Mouse (Mus musculus): ENCODE results near the gene Tlnrd1. TPM values are rescaled to one million over a fixed set of nuclear protein-coding genes. Genes with fewer than 3 reads are reported as not detected.

The Tlnrd1 gene
- polyA plus RNA-seq, 1 experiment, result 20.5 TPM

DNA sequence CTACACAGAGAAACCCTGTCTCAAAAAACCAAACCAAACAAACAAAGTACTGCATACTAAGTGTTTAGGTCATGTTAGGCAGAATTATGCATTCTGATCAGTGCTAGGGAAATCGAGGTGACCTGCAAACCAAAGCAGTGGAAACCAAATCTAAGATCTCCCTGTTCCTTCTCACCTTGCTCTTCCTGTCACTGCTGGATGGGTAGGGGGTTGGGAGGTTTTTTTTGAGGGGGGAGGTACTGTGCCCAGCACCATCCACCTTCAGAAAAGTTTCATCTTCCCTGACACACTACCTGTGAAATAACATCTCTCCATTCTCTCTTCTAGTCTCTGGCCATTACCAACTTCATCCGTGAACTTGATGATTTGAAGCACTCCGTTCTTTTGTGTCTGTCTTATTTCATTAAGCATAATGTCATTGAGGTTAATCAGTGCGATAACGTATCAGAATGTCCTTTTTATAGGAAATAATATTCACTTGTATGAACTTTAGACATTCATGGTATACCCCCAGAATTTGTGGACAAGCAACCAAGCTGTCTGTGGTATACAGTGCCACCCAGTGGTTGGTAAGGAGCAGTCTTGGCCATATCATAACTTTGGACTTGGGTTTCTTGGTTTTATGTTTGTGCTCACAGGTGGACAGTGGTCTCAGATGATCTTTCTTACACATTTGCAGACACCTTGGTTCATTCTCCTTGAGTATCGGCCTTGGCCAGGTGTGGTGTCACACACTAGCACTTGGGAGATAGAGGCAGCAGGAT lies 2.4 kb upstream of the Tlnrd1 start:
- TF ChIP-seq POLR2A (IDR thresholded peaks at IDR 0.05; ENCODE audit: extremely low read depth, insufficient read depth, low read length), result no peak
- TF ChIP-seq CTCF (IDR thresholded peaks at IDR 0.05; ENCODE audit: extremely low read depth, insufficient read depth, low read length), result peak; percentile 50
- Histone ChIP-seq H3K4me1 (ENCODE audit: control insufficient read depth, insufficient read depth, low read length) (peaks cover 5% of the 10 kb centered on the region), H3K27ac (ENCODE audit: insufficient read depth, low read length) (no peak overlapping the region), H3K4me3 (ENCODE audit: insufficient read depth, low read length) (no peak overlapping the region)

DNA sequence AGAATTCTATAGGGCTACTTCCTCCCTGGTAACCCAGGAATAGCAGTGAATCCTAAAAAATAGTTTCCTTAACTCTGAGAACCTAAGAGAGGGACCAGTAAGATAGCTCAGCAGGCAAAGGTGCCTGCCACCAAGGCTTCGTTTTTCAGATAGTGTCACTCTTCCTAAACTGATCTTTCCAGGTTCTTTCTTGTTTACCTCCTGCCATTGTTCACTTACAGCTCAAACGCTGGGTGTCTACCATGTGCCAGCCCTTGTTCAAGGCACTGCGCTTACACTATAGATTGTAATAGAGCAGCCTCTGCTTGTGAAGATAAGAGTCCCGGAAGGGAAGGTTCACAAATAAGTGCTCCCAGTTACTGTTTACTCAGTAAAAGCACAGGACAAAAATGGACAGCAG lies 1.7 kb upstream of the Tlnrd1 start:
- TF ChIP-seq POLR2A (IDR thresholded peaks at IDR 0.05; ENCODE audit: extremely low read depth, insufficient read depth, low read length) (no peak), CTCF (IDR thresholded peaks at IDR 0.05; ENCODE audit: extremely low read depth, insufficient read depth, low read length) (no peak)
- Histone ChIP-seq H3K4me1 (ENCODE audit: control insufficient read depth, insufficient read depth, low read length) (peaks cover 5% of the 10 kb centered on the region), H3K27ac (ENCODE audit: insufficient read depth, low read length) (no peak overlapping the region), H3K4me3 (ENCODE audit: insufficient read depth, low read length) (no peak overlapping the region)

DNA sequence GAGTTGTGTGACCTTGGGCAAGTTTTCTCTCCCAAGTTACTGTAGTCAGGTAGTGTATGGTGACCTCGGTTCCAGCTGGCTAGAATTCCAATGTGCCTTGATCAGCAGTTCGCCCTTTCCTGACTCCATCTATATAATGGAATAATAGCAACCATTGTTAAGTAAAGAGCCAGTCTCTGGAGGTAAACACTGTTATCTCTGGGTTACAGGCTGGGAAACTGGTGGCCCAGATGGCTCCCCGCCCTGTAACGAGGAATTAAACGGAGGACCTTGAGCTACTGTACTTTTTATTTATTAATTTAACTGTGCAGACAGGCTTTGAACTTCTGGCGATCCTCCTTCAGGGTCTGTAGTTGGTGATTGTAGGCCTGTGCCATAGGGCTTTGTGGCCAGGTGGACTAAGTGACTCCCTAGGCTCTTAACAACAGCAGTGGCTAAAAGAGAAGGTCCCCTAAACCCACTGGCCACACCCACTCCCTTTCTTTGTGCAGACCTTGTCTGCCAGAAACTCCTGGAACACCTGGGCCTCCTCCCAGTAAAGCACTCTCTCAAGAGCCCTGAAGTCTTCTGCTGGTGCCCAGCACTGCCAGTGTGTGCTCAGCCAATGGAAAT lies 922 bp upstream of the Tlnrd1 start:
- peak overlapping the region; percentile 94; the same call in 1 of the 2 replicates for H3K27ac ChIP-seq (ENCODE audit: insufficient read depth, low read length)

DNA sequence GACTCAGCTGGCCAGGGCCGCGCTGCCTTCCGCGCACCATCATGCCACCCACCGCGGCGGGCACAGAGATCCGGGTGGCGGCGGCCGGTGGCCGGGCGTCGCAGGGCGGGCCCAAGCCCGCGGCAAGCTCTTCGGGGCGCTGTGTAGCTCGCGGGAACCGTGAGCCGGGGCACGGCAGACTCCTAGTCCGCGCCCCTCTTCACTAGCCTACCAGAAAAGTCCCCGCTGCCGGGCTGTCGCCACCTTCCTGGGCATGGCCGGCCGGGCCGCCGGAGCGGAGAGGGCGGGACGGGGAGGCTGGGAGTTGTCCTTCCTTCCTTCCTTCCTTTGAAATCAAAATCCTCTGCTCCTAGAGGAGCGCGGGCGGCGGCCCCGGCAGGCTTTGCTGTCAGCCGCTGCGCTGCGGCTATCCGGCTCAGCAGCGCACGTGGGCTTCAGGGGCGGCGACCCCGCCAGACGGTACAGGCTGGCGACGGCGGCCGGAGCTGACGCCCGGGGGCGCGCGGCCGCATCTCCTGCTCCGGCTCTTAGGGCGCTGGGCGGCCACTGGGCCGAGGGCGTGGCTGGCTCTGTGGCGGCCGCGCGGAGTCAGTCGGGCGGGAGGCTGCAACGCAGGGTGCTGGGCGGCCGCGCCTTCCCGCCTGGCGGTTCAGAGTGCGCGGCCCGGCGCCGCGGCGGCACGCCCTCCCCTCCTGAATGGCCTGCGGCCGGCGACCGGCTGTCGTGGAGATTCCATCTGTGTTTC lies 657 bp downstream of the Tlnrd1 start:
- Histone ChIP-seq H3K4me1 (ENCODE audit: control insufficient read depth, insufficient read depth, low read length) (peaks cover 11% of the 10 kb centered on the region), H3K4me3 (ENCODE audit: insufficient read depth, low read length) (peak overlapping the region; percentile 61), H3K27ac (ENCODE audit: insufficient read depth, low read length) (peak overlapping the region; percentile 94)
- no peak for TF ChIP-seq CTCF (IDR thresholded peaks at IDR 0.05; ENCODE audit: extremely low read depth, insufficient read depth, low read length)

More for the DNA sequence above, 922 bp upstream of the Tlnrd1 start:
- H3K4me1 ChIP-seq (ENCODE audit: control insufficient read depth, insufficient read depth, low read length), result peaks cover 5% of the 10 kb centered on the region
- peak overlapping the region; percentile 61 for H3K4me3 ChIP-seq (ENCODE audit: insufficient read depth, low read length)
- no peak for TF ChIP-seq CTCF (IDR thresholded peaks at IDR 0.05; ENCODE audit: extremely low read depth, insufficient read depth, low read length)
- no peak for TF ChIP-seq POLR2A (IDR thresholded peaks at IDR 0.05; ENCODE audit: extremely low read depth, insufficient read depth, low read length)

DNA sequence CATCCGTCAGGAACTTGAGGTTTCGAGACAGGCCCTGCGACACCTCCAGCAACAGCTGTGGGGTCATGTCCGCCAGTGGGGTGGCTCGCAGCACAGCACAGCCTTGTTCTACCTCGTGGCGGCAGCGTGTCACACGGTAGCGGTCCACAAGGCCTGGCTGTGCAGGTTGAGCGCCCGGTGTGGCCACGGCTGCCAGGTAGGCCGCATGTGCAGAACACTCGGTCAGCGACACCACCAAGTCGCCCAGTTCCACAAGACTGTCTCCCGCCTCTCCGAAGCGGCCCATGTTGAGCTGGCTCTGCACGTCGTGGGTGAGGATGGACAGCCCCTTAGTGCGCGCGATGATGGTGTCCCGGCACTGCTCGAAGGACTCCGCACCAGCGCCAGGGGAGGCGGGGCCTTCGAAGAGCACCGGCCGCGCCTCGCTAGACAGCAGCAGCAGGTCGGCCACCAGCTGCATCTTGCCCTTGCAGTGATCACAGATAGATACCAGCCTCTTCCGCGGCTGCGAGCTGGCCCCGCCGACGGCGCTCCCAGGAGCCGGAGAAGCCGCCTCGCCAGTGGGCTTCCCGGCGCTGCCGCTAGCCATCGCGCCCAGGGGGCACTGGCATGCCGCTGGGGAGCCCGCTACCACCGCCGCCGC lies 1.4 kb downstream of the Tlnrd1 start:
- H3K4me1 ChIP-seq (ENCODE audit: control insufficient read depth, insufficient read depth, low read length), result peaks cover 13% of the 10 kb centered on the region
- H3K27ac ChIP-seq (ENCODE audit: insufficient read depth, low read length), result peak overlapping the region; percentile 94
- peak overlapping the region; percentile 61 for H3K4me3 ChIP-seq (ENCODE audit: insufficient read depth, low read length)
- TF ChIP-seq CTCF (IDR thresholded peaks at IDR 0.05; ENCODE audit: extremely low read depth, insufficient read depth, low read length), result no peak

DNA sequence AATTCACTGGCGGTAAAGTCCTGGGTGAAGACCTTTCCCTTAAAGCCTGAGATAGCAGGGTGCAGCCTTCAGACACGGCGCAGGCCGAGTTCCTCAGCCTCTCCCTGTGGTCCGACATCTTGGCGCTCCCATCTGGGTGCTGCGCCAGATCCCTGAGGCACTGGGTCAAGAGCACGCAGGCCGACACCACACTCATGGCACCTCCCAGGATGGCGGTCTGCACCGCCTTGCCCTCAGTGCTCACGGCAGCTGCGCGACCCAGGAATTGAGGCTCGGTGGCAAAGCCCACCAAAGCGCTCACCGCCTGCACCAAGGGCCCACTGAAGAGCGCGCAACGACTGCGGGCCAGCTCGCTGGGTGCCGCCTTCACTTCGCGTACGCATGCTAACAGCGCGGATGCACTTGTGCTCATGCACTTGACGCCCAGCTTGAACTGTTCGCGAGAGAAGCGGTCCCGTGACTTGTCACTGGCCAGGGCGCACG lies 1.9 kb downstream of the Tlnrd1 start:
- peak overlapping the region; percentile 61 for H3K4me3 ChIP-seq (ENCODE audit: insufficient read depth, low read length)
- 0 out of 2 replicates have a peak overlapping the region, but pooled peaks have one; percentile 94 for H3K27ac ChIP-seq (ENCODE audit: insufficient read depth, low read length)
- TF ChIP-seq POLR2A (IDR thresholded peaks at IDR 0.05; ENCODE audit: extremely low read depth, insufficient read depth, low read length) (no peak), CTCF (IDR thresholded peaks at IDR 0.05; ENCODE audit: extremely low read depth, insufficient read depth, low read length) (no peak)
- peaks cover 15% of the 10 kb centered on the region for H3K4me1 ChIP-seq (ENCODE audit: control insufficient read depth, insufficient read depth, low read length)

DNA sequence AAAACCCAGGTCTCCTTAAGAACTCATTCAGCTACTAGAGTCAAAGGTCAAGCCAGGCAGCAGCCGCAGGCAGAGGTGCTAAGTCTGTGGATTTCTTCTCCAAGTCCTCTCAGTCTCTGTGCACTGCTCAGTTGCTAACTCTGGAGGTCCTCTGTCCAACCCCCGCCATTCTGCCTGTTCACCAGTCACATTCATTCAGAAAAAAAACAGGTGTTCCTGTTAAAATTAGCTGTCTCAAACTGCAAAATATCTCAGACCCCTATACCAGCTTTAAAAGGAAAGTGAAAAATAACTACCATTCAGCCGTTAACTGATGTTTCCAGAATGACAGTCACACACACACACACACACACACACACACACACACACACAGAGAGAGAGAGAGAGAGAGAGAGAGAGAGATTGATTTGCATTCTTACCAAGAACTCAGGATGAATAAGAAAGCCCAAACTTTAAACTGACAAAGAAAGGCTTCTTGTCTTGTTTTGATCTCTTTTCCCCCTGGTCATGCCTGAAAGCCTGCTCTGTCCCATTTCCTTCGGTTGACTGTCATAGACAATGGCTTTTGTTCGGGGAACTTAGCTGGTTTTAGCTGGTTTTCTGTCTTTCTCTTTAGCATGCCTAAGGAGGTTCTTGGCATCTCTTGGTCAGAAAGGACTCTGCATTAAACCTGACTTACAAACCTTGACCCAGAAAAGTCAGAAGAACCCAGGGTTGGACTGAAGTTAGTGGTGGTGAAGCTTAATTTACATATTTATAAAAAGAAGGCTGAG lies 5.2 kb downstream of the Tlnrd1 start:
- H3K4me1 ChIP-seq (ENCODE audit: control insufficient read depth, insufficient read depth, low read length), result peaks cover 15% of the 10 kb centered on the region
- TF ChIP-seq POLR2A (IDR thresholded peaks at IDR 0.05; ENCODE audit: extremely low read depth, insufficient read depth, low read length) (no peak), CTCF (IDR thresholded peaks at IDR 0.05; ENCODE audit: extremely low read depth, insufficient read depth, low read length) (no peak)
- H3K4me3 ChIP-seq (ENCODE audit: insufficient read depth, low read length), result no peak overlapping the region
- peak overlapping the region; percentile 81; the same call in 1 of the 2 replicates for H3K27ac ChIP-seq (ENCODE audit: insufficient read depth, low read length)

DNA sequence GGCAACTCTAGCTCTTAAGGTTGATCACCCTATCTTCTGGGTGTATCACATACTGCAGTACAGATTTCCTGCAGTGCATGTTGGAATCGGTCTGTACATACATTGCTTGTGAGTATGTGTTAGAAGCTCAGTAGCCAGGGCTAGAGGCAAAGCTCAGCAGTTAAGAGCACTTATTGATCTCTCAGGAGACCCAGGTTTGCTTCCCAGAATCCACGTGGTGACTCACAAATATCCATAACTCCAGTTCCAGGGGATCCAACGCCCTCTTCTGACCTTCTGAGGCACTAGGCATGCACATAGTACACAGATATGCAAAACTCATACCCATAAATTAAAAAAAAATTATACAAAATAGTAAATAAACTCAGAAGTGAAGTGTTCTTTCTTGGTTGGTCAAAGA lies 7.0 kb downstream of the Tlnrd1 start:
- Histone ChIP-seq H3K27ac (ENCODE audit: insufficient read depth, low read length) (no peak overlapping the region), H3K4me1 (ENCODE audit: control insufficient read depth, insufficient read depth, low read length) (peaks cover 11% of the 10 kb centered on the region), H3K4me3 (ENCODE audit: insufficient read depth, low read length) (no peak overlapping the region)
- TF ChIP-seq POLR2A (IDR thresholded peaks at IDR 0.05; ENCODE audit: extremely low read depth, insufficient read depth, low read length), result no peak
- TF ChIP-seq CTCF (IDR thresholded peaks at IDR 0.05; ENCODE audit: extremely low read depth, insufficient read depth, low read length), result no peak
